Mouse (Mus musculus) lung, postnatal 0 days (tissue): ENCODE data around the gene Fancc. TPM values are rescaled to one million over a fixed set of nuclear protein-coding genes. Genes with fewer than 3 reads are reported as not detected.

Source experiments
- ATAC-seq: fragments of 200-750 bp; cut with Nextera tagmentation; 2 replicates; pipeline ENCODE4 v1.8.0; 2017; ENCODE audit warnings: moderate library complexity
- DNase-seq: peaks from one replicate; pipeline ENCODE4 v3.0.0-alpha.2; 2016; ENCODE audit warnings: low spot score
- H3K27ac ChIP-seq: fragments of 300-500 bp; sonication (generic); 2 replicates; pipeline ENCODE4 v1.5.1; 2014; ENCODE audit warnings: antibody characterized with exemption, mild to moderate bottlenecking, low read length, mixed read lengths
- H3K27me3 ChIP-seq: fragments of 300-500 bp; sonication (generic); replicated peaks from 2 replicates; pipeline ENCODE4 v1.6.1; 2014; ENCODE audit warnings: low read length, mixed read lengths; ENCODE audit not compliant: insufficient read depth
- H3K36me3 ChIP-seq: fragments of 300-500 bp; sonication (generic); 2 replicates; pipeline ENCODE4 v1.6.1; 2014; ENCODE audit warnings: low read length, mixed read lengths; ENCODE audit not compliant: insufficient read depth
- H3K4me1 ChIP-seq: fragments of 300-500 bp; sonication (generic); 2 replicates; pipeline ENCODE4 v1.6.1; 2014; ENCODE audit warnings: antibody characterized with exemption, low read depth, low read length, mixed read lengths; ENCODE audit not compliant: insufficient read depth
- H3K4me2 ChIP-seq: fragments of 300-500 bp; sonication (generic); replicated peaks from 2 replicates; pipeline ENCODE4 v1.6.1; 2014; ENCODE audit warnings: low read depth, mild to moderate bottlenecking, low read length, moderate library complexity, mixed read lengths
- H3K4me3 ChIP-seq: fragments of 300-500 bp; sonication (generic); 2 replicates; pipeline ENCODE4 v1.5.1; 2014; ENCODE audit warnings: low read depth, low read length
- H3K9ac ChIP-seq: fragments of 300-500 bp; sonication (generic); replicated peaks from 2 replicates; pipeline ENCODE4 v1.6.1; 2014; ENCODE audit warnings: low read depth, mild to moderate bottlenecking
- H3K9me3 ChIP-seq: fragments of 300-500 bp; sonication (generic); 2 replicates; pipeline ENCODE4 v1.6.1; 2016; ENCODE audit warnings: low read length, mixed read lengths
- CTCF ChIP-seq: IDR thresholded peaks from 2 replicates; pipeline ENCODE4 v1.5.1; 2016; ENCODE audit warnings: antibody characterized with exemption, mild to moderate bottlenecking
- EP300 ChIP-seq: IDR thresholded peaks from 2 replicates; pipeline ENCODE4 v1.6.1; 2016; ENCODE audit warnings: antibody characterized with exemption, mild to moderate bottlenecking, control low read depth
- WGBS: fragments of 180-500 bp; shearing (Covaris S2); extraction: QIAGEN DNeasy Blood & Tissue Kit; methylation state at CpG from one replicate; pipeline ENCODE4 v1.1.7; 2014; 5-methylcytosine and 5-hydroxymethylcytosine counted together
- polyA plus RNA-seq: library from polyadenylated mRNA; unstranded; fragments of >200 nt; fragmentation: Nextera tagmentation; extraction: Ambion mirVana; gene quantifications from 2 replicates; pipeline ENCODE4 v1.2.1, GENCODE M21; 2015

Fancc gene
- polyA plus RNA-seq, 1 experiment from 2014 or later = 26.0 TPM

- Histone ChIP-seq H3K4me1 (peaks cover 6% of the 10 kb centered on the region; the same call in 1 of the 2 replicates), H3K4me3 (no peak overlapping the region), H3K9ac (no peak overlapping the region), H3K9me3 (no peaks in the 10 kb centered on the region), H3K36me3 (no peaks in the 10 kb centered on the region), H3K27me3 (no peaks in the 10 kb centered on the region), H3K27ac (no peak overlapping the region), H3K4me2 (no peak overlapping the region)
- ATAC-seq (no peak), DNase-seq (no peak)
- 74% methylated on average over 2 of the region's 2 CpGs for WGBS
- 0 out of 2 replicates have a peak, but pooled peaks have one; percentile 1 for TF ChIP-seq EP300
- TF ChIP-seq CTCF = peak; percentile 50
These were observed 78.9 kb downstream of the Fancc start for GRCm38 (mm10) chr13:63418148-63418547.

- no peaks in the 10 kb centered on the region for H3K9me3 ChIP-seq
- peak; percentile 41; the same call in 1 of the 2 replicates for ATAC-seq
- peaks cover 6% of the 10 kb centered on the region; the same call in 1 of the 2 replicates for H3K4me1 ChIP-seq
- WGBS = 8% methylated on average over 3 of the region's 3 CpGs
- H3K36me3 ChIP-seq = no peaks in the 10 kb centered on the region
- H3K4me3 ChIP-seq = no peak overlapping the region
- no peaks in the 10 kb centered on the region for H3K27me3 ChIP-seq
- H3K9ac ChIP-seq = no peak overlapping the region
- no peak overlapping the region for H3K27ac ChIP-seq
- no peak overlapping the region for H3K4me2 ChIP-seq
- TF ChIP-seq CTCF (no peak), EP300 (no peak)
- no peak for DNase-seq
These were observed 80.3 kb downstream of the Fancc start for GRCm38 (mm10) chr13:63416824-63417223.

GRCm38 (mm10) chr13:63412662-63413061, 84.4 kb downstream of the Fancc start:
- Histone ChIP-seq H3K36me3 (no peaks in the 10 kb centered on the region), H3K9me3 (no peaks in the 10 kb centered on the region), H3K4me3 (no peak overlapping the region), H3K4me2 (no peak overlapping the region), H3K9ac (no peak overlapping the region), H3K27me3 (no peaks in the 10 kb centered on the region), H3K27ac (no peak overlapping the region), H3K4me1 (peaks cover 13% of the 10 kb centered on the region; the same call in 1 of the 2 replicates)
- TF ChIP-seq CTCF (no peak), EP300 (no peak)
- DNase-seq = no peak
- no peak for ATAC-seq
- 91% methylated on average over 4 of the region's 4 CpGs for WGBS

GRCm38 (mm10) chr13:63411310-63412022, 85.6 kb downstream of the Fancc start:
- Histone ChIP-seq H3K4me1 (peaks cover 7% of the 10 kb centered on the region; the same call in 1 of the 2 replicates), H3K9me3 (no peaks in the 10 kb centered on the region), H3K4me3 (no peak overlapping the region), H3K27ac (no peak overlapping the region), H3K27me3 (no peaks in the 10 kb centered on the region), H3K4me2 (no peak overlapping the region), H3K9ac (no peak overlapping the region), H3K36me3 (no peaks in the 10 kb centered on the region)
- WGBS = 35% methylated on average over 4 of the region's 4 CpGs
- TF ChIP-seq CTCF (no peak), EP300 (no peak)
- no peak for DNase-seq
- ATAC-seq = no peak

GRCm38 (mm10) chr13:63410578-63411298, 86.3 kb downstream of the Fancc start:
- DNase-seq = no peak
- WGBS = 37% methylated on average over 9 of the region's 9 CpGs
- Histone ChIP-seq H3K4me1 (peaks cover 6% of the 10 kb centered on the region; the same call in 1 of the 2 replicates), H3K9me3 (no peaks in the 10 kb centered on the region), H3K4me2 (no peak overlapping the region), H3K4me3 (no peak overlapping the region), H3K27ac (no peak overlapping the region), H3K9ac (no peak overlapping the region), H3K27me3 (no peaks in the 10 kb centered on the region), H3K36me3 (no peaks in the 10 kb centered on the region)
- no peak for TF ChIP-seq EP300
- TF ChIP-seq CTCF = no peak
- ATAC-seq = no peak

- no peaks in the 10 kb centered on the region for H3K9me3 ChIP-seq
- no peak overlapping the region for H3K4me2 ChIP-seq
- H3K9ac ChIP-seq = no peak overlapping the region
- H3K4me1 ChIP-seq = no peaks in the 10 kb centered on the region
- H3K36me3 ChIP-seq = no peaks in the 10 kb centered on the region
- ATAC-seq (no peak), DNase-seq (no peak)
- H3K27ac ChIP-seq = no peak overlapping the region
- WGBS = 72% methylated on average over 4 of the region's 4 CpGs
- TF ChIP-seq CTCF = no peak
- no peak for TF ChIP-seq EP300
- H3K27me3 ChIP-seq = no peaks in the 10 kb centered on the region
- no peak overlapping the region for H3K4me3 ChIP-seq
These were observed 91.9 kb downstream of the Fancc start for GRCm38 (mm10) chr13:63405151-63405550.
